Mouse (Mus musculus) retina, postnatal 1 day (tissue): ENCODE measurements at regions not wholly inside any gene's neighbourhood (a gene's known extent, or its start where the extent isn't known, plus 50 kb on each side); places are given as distances from the start of the nearest gene placed in this dataset.

Source experiments
- DNase-seq: peaks from one replicate; pipeline ENCODE4 v3.0.0-alpha.2; 2012

DNA sequence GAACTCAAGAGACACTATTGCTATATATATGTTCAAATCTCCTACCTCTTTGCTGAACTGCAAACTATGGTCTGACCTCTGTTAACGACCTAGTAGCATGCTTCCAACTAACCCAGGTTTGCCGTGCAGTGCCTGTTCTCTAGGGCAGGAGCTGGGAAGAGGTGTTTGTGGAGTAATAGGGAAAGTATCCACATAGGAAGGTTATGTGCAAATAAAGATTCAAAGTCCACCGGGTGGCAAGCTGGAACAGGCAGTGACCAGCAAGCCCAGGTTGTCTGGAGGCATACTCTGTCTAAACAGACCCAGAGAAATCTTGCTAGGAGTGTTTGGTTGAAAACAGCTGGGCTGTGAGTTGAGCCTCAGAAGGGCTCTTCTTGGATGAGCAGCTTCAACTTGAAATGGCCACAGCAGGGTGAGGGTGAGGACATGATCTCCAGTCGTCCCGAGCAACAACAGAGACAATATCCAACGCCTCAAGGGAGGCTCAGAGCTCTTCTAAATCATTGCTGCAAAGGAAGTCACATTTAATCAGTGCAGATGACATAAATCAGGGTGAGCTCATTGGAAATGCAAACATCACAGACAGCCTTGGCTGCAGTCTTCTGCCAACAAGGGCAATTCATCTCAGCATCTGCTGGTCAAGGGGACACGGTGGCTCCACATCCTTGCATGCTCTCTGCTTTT lies 846.7 kb downstream of the Synb start:
- peak; percentile 53 for DNase-seq

DNA sequence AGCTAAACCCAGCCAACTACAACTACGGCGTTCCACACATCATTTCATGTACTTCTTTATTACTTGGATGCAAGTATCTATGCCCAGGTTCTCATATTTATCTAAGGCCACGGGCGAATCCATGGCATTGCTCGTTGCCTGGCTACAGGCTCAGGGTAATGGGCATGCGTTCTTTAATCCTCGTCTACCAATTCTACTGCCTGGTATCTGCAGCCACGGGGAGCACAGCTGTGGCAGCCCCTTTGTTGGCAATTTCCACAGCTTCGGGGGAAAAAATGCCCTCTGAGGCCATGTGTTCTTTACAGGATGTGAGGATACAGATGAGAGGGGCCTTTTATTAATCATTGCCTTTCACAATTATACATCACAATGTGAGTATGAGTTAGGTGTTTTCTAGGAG lies 860.8 kb downstream of the Synb start:
- no peak for DNase-seq

DNA sequence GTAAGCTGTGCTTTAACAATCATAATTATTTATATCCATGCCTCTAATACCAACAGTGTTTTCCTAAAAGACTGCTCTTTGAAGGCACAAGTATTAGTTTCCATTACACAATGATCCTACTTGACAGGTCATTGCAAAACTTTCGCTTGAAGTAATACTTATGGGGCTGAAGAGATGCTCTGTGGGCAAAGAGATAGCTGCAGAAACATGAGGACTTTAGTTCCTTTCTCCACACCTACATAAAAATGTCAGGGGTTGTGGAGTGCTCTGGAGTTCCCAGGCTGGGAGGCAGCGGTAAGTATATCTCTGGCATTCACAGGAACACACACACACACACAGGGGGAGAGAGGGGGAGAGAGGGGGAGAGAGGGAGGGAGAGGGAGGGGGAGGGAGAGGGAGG lies 862.0 kb downstream of the Synb start:
- no peak for DNase-seq

DNA sequence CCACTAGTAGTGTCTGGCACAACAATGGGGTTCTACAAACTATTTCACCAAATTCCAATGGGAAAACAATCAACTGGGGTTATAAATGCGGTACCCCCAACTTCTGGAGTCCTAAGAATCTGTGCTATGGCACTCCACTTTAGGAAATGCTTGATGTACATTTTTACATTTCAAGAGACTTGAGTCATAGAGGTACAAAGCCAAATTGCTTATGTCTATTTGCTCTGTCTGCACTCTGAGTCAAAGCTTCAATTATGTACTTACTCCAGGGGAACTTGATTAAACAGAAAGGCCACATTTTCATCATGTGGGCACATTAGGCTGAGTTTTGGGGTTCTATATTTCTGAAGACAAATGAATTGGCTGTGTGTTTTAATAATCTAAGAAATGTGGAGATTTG lies 866.9 kb downstream of the Synb start:
- no peak for DNase-seq

DNA sequence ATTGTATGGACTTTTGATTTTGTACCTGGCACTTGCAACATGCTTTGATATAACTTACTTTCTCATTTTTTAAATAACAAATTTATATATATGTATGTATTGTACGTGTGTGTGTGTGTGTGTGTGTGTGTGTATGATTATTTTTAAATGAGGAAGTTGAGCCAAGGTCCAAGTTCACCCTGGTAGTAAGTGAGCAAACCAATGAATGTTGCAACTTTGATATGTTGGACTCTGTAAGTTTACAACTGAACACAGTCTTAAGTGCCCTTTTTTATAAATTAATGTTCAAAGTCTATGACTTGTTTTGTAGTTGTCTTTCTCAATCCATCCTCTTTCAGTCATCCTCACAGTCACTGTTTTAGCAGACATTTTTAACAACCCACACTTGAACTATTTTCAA lies 901.7 kb downstream of the Synb start:
- DNase-seq = no peak

DNA sequence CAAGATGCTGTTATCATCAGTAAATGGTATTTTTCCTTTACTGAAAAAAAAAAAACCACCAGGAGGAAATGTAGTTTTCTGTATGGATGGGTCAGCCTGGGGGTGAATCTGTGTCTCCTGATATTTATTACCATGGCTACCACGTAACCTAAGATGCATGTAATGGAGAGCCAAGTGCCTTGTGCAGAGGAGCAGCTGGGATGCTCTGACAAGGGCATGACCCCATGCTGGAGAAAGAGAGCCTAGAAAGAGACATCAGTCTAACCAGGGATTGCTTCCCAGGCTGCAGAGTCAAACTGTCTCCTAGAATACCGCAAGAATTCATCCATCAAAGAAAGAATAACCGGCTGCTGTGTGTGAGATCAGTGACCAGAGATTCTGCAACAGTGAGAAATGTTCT lies 902.2 kb downstream of the Synb start:
- DNase-seq = no peak

DNA sequence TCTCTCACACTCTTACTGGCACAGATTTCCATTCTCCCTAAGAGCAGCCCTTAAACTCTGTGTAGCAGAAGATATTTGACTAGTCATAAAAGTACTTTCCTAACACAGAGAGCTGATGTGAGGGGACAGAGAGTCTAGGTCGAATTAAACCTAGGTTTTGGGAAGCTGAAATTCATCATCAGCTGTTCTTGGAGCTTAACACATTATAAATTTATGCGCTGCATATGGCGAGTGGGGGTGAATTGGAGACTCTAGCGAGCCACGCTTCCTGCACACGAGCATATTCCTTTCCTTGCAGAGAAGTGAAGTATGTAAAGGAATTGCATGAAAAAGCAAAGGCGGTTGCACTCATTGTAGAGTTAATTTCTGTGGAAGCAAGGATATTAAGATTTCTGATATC lies 912.4 kb downstream of the Synb start:
- DNase-seq = peak; percentile 37

DNA sequence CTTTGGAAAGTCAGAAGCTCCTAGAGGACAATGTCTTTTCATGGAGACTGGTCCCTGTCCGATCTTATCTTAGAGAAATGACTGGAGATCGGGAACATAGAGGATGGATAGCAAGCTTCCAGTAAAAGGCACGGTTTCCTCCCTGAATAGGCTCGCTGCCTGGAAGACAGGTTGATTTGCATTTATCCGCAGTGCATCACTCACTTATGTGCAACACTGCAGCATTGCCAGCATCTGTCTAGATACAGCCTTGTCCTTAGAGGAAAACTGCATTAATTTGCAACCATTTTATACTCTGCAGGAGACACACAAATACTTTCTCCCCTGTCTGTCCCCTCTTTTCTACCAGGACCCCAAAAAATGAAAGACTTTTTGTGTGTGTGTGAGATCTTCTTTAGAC lies 926.4 kb downstream of the Synb start:
- DNase-seq = no peak

DNA sequence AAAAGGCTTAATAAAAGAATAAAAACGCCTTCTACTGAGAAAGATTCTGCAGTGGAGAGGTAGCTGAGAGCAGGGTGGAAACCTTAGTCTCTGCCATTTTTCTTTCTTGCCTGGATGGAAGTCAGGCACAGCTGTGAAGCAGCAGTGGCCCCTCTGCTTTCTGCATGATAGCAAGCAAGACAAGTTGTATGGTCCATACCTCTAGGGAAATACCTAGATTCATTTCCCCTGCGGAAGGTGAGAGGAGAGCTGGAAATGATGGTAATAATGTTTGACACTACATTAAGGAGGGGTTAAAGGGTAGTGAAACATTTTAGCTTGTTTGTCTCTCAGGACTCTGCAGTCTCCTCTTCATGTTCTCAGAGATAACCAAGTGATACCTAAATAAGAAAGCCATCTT lies 930.2 kb downstream of the Synb start:
- DNase-seq = no peak

DNA sequence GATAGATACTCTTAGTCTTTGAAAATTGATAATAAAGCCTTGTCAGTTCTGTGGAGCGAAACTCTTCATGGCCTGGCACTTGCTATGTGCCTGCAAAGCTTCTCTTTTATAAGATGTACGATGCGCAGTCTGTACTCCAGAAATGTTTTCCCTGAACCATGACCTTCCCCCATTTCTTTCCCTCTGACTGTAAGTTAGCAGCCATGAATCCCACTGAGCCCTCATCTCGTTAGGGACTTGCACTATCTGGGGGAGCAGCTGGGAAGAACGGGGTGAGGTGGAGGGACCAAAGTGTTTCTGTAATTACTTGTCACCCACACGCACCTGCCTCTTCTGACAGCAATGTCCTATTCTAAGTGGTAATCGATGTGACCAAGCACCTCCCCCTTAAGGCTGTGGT lies 932.1 kb downstream of the Synb start:
- DNase-seq = no peak

DNA sequence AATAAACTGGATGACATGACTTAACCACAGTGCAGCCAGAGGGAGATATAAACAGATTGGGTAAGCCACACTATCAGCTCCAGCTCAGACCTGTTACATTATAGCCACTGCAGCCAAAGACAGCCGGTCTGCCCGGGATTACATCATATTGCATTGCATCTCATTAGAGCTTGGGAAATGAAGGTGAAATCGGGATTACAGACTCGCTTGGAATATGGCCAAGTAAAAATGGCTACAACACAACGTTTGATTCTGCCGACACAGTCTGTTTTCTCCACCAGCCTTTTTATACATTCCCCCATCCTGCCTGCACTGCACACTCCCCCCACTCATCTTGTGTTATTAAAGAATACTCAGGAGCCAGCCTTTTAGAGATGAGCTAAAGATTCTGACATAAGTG lies 932.6 kb downstream of the Synb start:
- peak; percentile 37 for DNase-seq

DNA sequence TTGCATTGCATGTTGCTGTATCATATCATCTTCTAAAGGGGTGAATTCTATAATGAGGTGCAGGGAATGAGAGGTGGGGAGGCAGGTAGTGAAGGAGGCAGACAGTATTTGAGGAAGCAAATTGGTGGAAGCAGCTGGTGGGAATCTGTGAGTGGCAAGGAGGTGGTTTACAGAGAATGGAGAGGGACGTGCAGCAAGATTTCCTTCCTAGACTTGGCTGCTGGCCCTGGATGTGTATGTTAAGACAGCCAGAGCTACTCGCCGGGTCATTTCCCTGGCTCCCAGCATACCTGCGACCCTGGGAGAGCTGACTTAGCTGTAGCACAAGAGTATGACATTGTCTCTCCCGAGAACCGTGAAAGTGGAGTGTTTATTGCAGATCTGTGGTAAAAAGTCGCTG lies 937.7 kb downstream of the Synb start:
- DNase-seq = no peak

DNA sequence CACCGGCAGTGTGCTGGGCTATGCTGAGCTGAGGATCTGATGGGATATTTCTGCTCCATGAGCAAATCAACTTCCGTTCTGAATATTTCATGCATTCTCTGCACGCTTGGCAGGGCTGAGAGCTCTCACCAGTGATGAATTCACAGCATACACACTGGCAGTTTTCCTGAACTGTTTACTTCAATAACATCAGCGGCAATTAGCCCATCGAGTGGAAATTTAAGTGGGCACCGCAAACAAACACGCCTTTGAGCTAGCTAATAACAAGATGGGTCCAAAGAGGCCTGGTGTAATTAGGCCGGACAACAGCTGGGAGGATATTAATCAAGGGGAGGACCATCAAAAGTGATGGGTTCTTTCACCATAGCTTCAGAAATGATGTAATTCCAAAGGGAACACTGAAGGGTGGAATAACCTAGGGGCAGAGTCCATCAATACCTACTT lies 938.6 kb downstream of the Synb start:
- peak; percentile 89 for DNase-seq

DNA sequence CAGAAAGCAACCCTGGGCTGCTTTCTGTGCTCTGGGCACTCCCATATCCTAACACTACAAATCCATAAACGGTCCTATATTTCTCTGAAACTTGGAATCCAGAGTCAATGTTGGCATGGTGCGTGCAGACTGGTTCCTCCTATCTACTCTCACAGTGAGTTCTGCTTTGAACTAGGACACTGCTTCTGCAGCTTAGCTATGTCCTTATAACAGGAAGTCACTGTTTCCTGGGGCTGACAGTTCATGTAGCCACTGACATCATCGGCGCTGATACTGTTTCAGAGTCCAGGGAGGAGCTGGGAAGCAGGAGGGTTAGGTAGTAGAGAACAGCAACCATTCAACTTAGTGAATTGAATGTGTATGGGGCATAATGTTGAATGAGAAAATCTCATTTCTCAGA lies 948.6 kb downstream of the Synb start:
- DNase-seq = no peak

DNA sequence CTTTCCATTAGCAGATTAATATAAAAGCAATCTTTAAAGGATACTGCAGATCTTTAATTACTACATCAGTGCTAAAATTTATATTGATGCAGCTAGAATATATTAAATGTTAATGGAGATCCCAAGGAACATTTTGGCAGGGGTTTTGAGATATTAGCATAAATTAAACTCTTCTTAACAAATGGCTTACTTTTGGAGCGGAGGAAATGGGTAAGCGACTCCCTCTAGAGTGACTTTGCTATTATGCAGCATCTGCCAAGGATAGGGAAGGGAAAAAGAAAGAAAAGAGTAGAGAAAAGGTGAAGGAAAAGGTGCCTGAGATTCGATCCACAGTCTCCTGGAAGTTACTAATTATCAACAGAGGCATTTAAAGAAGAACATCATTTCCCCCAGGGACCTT lies 949.4 kb downstream of the Synb start:
- no peak for DNase-seq

DNA sequence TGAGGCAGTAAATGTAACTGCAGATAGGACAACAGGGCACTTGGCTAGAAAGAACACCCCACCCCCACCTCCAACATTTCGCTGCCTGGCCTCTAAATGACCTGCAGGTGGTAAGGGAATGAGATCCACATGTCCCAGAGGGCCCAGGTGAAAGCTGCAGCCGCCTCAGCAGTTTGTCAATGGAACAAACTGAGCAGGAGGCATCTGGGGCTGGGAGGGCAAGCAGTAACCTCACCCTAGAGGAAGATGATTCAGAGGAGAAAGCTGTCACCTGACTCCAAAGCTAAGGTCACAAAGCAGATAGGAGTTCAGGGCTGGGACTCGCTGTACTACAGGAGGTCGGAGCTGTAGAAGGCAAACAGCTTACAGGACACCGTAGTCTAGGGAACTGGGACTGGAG lies 955.7 kb downstream of the Synb start:
- no peak for DNase-seq

DNA sequence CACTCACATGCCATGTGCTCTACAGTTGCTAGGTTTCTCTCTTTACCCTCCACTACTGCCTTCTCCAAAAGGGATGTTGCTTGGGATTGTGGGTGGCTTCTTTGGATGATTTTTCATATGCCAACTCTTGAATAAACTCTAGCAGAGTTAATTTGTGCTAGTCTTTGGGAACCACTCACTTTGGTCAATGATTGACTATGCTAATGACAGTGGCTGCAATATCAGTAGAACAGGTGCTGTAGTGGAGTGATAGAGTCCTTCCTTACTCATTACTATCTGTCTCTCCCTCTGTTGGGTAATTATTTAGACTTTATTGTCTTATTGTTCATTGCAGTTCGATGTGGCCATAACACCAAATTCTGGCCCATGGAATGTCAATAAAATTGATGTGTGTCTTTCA lies 969.0 kb downstream of the Synb start:
- DNase-seq = no peak

DNA sequence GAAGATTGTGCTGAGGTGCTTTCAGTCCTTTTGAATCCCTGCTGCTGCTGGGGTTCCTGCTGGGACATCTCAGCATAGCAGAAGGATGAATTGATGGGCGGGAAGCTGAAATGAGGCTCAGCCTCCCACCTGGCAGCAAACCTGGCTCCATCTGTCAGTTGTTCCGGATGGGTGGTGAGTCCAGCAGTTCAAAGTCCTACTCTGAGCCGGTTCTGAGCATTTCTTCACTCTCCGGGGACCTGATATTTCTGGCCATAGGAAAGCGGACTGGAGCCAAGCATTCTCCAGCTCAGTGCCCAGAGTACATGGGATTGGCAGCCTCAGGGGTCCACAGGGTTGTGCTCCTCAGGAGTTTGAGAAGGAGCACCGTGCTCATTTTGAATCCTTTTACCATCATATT lies 971.1 kb downstream of the Synb start:
- no peak for DNase-seq

DNA sequence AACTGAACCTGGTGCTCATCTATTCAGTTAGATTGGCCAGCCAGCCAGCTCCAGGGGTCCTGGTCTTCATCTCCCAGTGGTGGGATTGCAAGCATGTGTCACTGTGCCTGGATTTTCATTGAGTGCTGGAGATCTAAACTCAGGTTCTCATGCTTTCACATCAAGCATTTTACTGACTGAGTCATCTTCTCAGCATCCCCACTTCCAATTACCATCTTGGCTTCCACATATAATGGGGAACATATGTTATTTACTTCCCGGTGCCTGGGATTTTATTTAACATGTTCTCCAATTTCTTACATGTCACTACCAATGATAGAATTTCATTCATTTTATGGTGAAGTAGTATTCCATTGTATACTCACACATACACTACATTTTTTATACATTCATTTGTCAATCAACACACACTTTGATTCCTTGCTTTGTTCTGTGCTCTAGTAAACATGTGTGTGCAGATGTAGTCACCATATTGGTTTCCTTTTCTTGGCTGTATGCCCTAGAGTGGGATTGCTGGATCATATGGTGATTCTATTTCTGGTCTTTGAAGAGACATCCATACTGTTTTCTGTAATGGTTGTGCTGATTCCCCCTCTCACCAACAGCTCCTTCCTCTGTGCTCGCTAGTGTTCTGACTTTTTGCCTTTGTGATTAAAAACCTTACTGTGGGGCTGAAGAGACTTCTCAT lies 986.0 kb downstream of the Synb start:
- DNase-seq = no peak

DNA sequence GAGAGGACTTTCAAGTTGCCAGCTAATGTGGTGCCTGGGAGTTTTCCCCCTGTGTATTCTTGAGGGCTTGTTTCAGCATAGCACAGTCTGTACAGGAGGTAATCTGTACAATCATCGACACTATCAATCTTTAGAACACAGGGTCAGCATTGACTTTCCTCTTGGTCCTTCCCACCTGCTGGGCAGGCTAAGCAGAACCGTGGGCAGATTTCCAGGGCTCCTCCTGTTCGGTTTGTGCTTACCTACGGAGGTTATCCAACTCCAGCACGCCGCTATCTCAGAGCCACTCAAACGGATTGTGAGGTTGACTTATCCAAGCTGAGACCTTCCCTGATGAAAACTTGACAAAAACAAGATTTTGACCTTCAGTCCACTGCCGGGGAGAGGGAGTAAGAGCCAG lies 988.9 kb downstream of the Synb start:
- no peak for DNase-seq

DNA sequence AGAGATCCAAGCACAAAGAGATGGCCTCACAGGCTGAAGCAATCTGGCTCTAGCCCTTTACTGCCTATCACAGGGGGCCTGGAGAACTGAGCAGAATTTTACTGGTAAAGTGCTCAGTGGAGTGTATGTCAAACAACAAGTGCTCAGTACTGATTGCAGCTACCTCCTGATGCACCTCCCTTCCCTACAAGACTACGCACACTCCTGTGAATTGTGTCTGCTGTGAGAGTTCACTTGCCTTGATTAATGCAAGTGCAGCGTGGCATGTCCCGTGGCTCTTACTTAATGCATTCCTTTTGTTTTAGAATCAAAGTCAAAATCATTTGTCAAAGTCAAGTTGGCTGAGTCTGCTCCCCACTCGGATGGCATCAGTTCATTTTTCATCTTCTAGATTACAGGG lies 992.4 kb downstream of the Synb start:
- no peak for DNase-seq

DNA sequence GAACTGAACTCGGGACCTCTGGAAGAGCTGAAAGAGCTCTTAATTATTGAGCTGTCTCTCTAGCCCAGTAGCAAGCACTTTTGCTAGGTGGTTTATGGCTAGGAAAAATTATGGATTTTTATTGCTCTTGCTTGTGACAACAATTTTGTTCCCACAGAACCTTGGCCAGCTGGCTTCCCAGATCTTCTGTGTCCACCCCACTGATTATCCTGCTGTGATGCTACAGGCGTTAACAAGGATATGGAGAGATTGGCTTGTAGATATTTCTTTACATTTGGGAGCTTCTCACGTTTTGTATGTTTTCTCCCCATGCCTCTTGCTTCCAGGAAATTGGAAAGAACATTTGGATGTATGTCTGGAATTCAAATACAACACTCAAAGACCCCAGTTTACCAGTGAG lies 1008.6 kb downstream of the Synb start:
- DNase-seq = no peak

DNA sequence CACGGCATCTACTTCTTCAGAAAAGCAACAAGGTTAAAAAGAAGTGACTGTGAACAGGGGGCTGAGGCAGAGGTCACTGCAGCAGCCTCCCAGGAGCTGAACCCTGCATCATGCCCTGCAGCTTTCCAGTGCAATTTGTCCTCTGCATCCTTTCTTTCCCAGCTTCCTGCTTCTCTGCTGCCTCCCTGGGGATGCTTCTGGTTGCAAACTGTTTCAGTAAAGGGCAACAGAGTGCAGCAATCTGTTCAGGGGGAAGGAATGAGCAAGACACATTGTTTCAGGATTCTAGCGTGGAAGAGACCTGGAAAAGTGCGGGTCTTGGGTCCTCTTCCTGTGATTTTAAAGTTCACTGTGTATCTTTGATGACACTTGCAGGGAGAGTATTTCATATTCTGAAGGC lies 1032.7 kb downstream of the Synb start:
- peak; percentile 14 for DNase-seq

DNA sequence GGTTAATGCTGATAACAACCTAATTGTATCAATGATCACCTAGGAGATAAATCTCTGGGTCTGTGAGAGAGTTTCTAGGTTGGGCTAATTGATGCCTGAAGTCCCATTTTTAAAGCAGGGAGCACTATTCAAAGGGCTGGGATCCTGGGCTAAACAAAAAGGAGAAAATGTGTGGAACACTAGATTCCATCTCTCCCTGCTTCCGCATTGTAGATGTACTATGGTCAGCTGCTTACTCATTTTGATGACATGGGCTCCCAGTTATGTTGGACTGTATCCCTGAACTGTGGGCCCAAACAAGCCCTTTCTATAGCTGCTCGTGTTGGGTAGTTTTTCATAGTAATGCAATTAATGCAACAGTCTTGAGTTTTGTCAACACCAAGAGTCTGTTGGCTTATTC lies 1047.1 kb downstream of the Synb start:
- DNase-seq = no peak

DNA sequence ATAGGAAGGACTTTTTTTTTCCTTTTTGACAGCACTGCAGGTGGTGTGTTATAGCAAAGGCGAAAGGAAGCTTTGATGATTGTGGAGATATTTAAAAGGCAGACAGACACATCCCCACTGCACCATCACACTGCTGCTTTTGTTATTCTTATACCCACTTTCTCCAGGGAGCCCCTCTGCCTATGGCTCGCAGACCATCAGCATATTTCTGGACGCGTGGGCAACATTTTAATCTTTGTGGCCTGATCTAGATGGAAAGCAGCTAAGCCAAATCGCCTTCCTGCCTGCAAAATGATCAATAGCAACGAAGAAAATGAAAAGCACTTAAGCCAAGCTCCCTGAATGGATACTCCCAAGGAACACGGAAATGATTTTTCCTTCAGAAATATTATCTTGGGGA lies 1054.0 kb downstream of the Synb start:
- DNase-seq = no peak
